Mouse (Mus musculus): ENCODE measurements at regions not wholly inside any gene's neighbourhood (a gene's known extent, or its start where the extent isn't known, plus 50 kb on each side); places are given as distances from the start of the nearest gene placed in this dataset.

- TF ChIP-seq CTCF (IDR thresholded peaks at IDR 0.05; ENCODE audit: low read depth) = no peak
Measured at GRCm38 (mm10) chr6:82833867-82834266, 59.6 kb upstream of the Hk2 start.

DNA sequence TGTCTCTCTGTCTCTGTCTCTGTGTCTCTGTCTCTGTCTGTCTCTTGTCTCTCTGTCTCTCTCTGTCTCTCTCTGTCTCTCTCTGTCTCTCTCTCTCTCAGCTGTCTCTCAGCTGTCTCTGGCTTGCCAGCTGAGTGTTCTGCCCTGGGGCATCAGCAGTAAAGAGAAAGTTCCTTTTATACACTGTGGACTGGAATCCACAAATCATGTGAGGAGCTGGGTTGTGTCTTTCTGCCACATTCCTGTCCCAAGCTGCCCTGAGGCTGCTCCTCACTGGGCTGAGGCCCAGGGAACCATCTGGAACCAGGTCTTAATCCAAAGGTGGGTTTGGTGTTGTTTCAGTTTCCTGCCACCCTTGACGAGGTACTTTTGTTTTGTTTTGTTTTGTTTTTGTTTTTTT is 57.0 kb upstream of the Hk2 start:
- no peaks in the 10 kb centered on the region for H3K9me3 ChIP-seq (ENCODE audit: control insufficient read depth)
- H3K9ac ChIP-seq (ENCODE audit: low read depth, low read length) = no peak overlapping the region
- 35% methylated on average over 1 of the region's 1 CpGs for WGBS
- no peaks in the 10 kb centered on the region for H3K27me3 ChIP-seq (replicated peaks; ENCODE audit: control insufficient read depth, insufficient read depth, low read length)
- no peak overlapping the region for H3K27ac ChIP-seq (ENCODE audit: low read depth, low read length)
- TF ChIP-seq CTCF (IDR thresholded peaks at IDR 0.05; ENCODE audit: low read depth) = no peak
- no peaks in the 10 kb centered on the region for H3K36me3 ChIP-seq (ENCODE audit: control insufficient read depth, insufficient read depth)
- no peaks in the 10 kb centered on the region for H3K4me1 ChIP-seq (replicated peaks; ENCODE audit: control insufficient read depth, insufficient read depth, low read length)
- no peak overlapping the region for H3K4me2 ChIP-seq (replicated peaks; ENCODE audit: low read depth)
- H3K4me3 ChIP-seq (ENCODE audit: low read depth, low read length) = no peak overlapping the region
- no peak for ATAC-seq

More at GRCm38 (mm10) chr6:82833867-82834266, 59.6 kb upstream of the Hk2 start:
- Histone ChIP-seq H3K4me3 (ENCODE audit: low read depth, low read length) (no peak overlapping the region), H3K36me3 (ENCODE audit: control insufficient read depth, insufficient read depth) (no peaks in the 10 kb centered on the region), H3K27ac (ENCODE audit: low read depth, low read length) (no peak overlapping the region), H3K9me3 (ENCODE audit: control insufficient read depth) (no peaks in the 10 kb centered on the region), H3K27me3 (replicated peaks; ENCODE audit: control insufficient read depth, insufficient read depth, low read length) (no peaks in the 10 kb centered on the region), H3K4me2 (replicated peaks; ENCODE audit: low read depth) (no peak overlapping the region), H3K9ac (ENCODE audit: low read depth, low read length) (no peak overlapping the region), H3K4me1 (replicated peaks; ENCODE audit: control insufficient read depth, insufficient read depth, low read length) (no peaks in the 10 kb centered on the region)
- ATAC-seq = no peak
- WGBS = 92% methylated on average over 6 of the region's 6 CpGs

GRCm38 (mm10) chr6:82824684-82825083 is 50.4 kb upstream of the Hk2 start:
- Histone ChIP-seq H3K27me3 (replicated peaks; ENCODE audit: control insufficient read depth, insufficient read depth, low read length) (no peaks in the 10 kb centered on the region), H3K9me3 (ENCODE audit: control insufficient read depth) (no peaks in the 10 kb centered on the region), H3K9ac (ENCODE audit: low read depth, low read length) (no peak overlapping the region), H3K36me3 (ENCODE audit: control insufficient read depth, insufficient read depth) (no peaks in the 10 kb centered on the region), H3K27ac (ENCODE audit: low read depth, low read length) (no peak overlapping the region), H3K4me2 (replicated peaks; ENCODE audit: low read depth) (no peak overlapping the region), H3K4me1 (replicated peaks; ENCODE audit: control insufficient read depth, insufficient read depth, low read length) (no peaks in the 10 kb centered on the region), H3K4me3 (ENCODE audit: low read depth, low read length) (no peak overlapping the region)
- no peak for ATAC-seq
- WGBS = 82% methylated on average over 3 of the region's 3 CpGs
- TF ChIP-seq CTCF (IDR thresholded peaks at IDR 0.05; ENCODE audit: low read depth) = no peak

DNA sequence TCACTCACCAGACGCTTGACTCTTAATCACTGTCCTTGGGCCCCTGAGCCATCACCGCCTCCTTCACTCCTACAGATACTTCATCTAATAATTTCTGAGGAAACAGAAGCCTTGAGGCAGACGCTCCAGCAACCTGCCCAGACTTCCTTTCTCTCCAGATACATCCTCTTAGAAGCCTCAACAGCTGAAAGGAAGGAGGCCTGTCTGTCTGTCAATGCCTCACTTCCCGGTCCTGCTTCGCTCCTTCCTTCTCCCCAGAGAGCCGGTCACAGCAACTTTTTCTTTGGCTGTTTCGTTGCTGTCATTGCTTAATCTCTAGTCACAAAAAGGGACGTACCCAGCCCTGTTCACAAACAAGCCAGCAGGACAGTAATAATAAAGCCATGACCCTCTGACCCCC is 50.0 kb upstream of the Hk2 start:
- Histone ChIP-seq H3K36me3 (ENCODE audit: control insufficient read depth, insufficient read depth) (no peaks in the 10 kb centered on the region), H3K4me1 (replicated peaks; ENCODE audit: control insufficient read depth, insufficient read depth, low read length) (no peaks in the 10 kb centered on the region), H3K9me3 (ENCODE audit: control insufficient read depth) (no peaks in the 10 kb centered on the region), H3K9ac (ENCODE audit: low read depth, low read length) (no peak overlapping the region), H3K4me2 (replicated peaks; ENCODE audit: low read depth) (no peak overlapping the region), H3K27ac (ENCODE audit: low read depth, low read length) (no peak overlapping the region), H3K27me3 (replicated peaks; ENCODE audit: control insufficient read depth, insufficient read depth, low read length) (no peaks in the 10 kb centered on the region), H3K4me3 (ENCODE audit: low read depth, low read length) (no peak overlapping the region)
- ATAC-seq = no peak
- TF ChIP-seq CTCF (IDR thresholded peaks at IDR 0.05; ENCODE audit: low read depth) = no peak
- WGBS = 50% methylated on average over 8 of the region's 8 CpGs

All from intestine, postnatal 0 days (tissue).